Mouse (Mus musculus) testis, adult 2 months (tissue): ENCODE data around the gene Olfr312. TPM values are rescaled to one million over a fixed set of nuclear protein-coding genes. Genes with fewer than 3 reads are reported as not detected.
"Not testable (repeated sequence)": the region's sequence is repeated elsewhere in the genome, so short reads cannot be mapped to it uniquely, and the experiment has no call there.

Experiments used
- H3K27ac ChIP-seq: fragments of 200-500 bp; 2 replicates; pipeline ENCODE4 v1.5.1; 2012; ENCODE audit warnings: low read depth, low read length; ENCODE audit not compliant: control insufficient read depth, insufficient read depth
- H3K27me3 ChIP-seq: fragments of 200-500 bp; 2 replicates; pipeline ENCODE4 v1.6.1; 2012; ENCODE audit warnings: mild to moderate bottlenecking, low read length, moderate library complexity; ENCODE audit not compliant: control insufficient read depth, insufficient read depth
- H3K36me3 ChIP-seq: fragments of 200-500 bp; 2 replicates; pipeline ENCODE4 v1.6.1; 2012; ENCODE audit warnings: mild to moderate bottlenecking, low read length; ENCODE audit not compliant: control insufficient read depth, insufficient read depth
- H3K4me1 ChIP-seq: fragments of 200-500 bp; 2 replicates; pipeline ENCODE4 v1.6.1; 2012; ENCODE audit warnings: low read length; ENCODE audit not compliant: control insufficient read depth, insufficient read depth
- H3K4me3 ChIP-seq: fragments of 200-500 bp; 2 replicates; pipeline ENCODE4 v1.5.1; 2012; ENCODE audit warnings: low read depth, mild to moderate bottlenecking, low read length, moderate library complexity, mixed read lengths; ENCODE audit not compliant: control insufficient read depth
- CTCF ChIP-seq: fragments of 200-500 bp; IDR thresholded peaks from 2 replicates; pipeline ENCODE4 v1.5.1; 2012; ENCODE audit warnings: low read depth, mild to moderate bottlenecking, inconsistent platforms, low read length, moderate library complexity; ENCODE audit not compliant: control insufficient read depth, insufficient read depth, insufficient replicate concordance
- POLR2A ChIP-seq: fragments of 200-500 bp; IDR thresholded peaks from 2 replicates; pipeline ENCODE4 v1.6.1; 2012; ENCODE audit warnings: low read depth, mild to moderate bottlenecking, inconsistent platforms, low read length, moderate library complexity; ENCODE audit not compliant: control insufficient read depth
- polyA plus RNA-seq: library from polyadenylated mRNA; depleted of rRNA; stranded (reverse); fragments of >200 nt; gene quantifications from 2 replicates; pipeline ENCODE4 v1.2.3, GENCODE M21; 2012; rRNA removed

The Olfr312 gene
- 0.02 and 0.06 TPM in 2 replicates for polyA plus RNA-seq

- H3K36me3 ChIP-seq, H3K4me3 ChIP-seq, H3K27me3 ChIP-seq, H3K4me1 ChIP-seq, H3K27ac ChIP-seq: not testable (repeated sequence)
Observed at GRCm38 (mm10) chr11:58828937-58829336, at the start of gene Olfr312. Gene Olfr312, plus strand, starts transcription at chr11:58829237.

- peaks cover 11% of the 10 kb centered on the region; the same call in 1 of the 2 replicates for H3K4me1 ChIP-seq
Observed at GRCm38 (mm10) chr11:58782480-58783089, 46.5 kb upstream of the Olfr312 start, which contains the start of gene Olfr314. Gene Olfr314, plus strand, starts transcription at chr11:58782952.

GRCm38 (mm10) chr11:58784182-58784581, 44.9 kb upstream of the Olfr312 start:
- Histone ChIP-seq H3K27ac (no peak overlapping the region), H3K36me3 (no peaks in the 10 kb centered on the region), H3K27me3 (no peaks in the 10 kb centered on the region), H3K4me3 (no peak overlapping the region), H3K4me1 (peaks cover 9% of the 10 kb centered on the region; the same call in 1 of the 2 replicates)
- TF ChIP-seq POLR2A: no peak
- TF ChIP-seq CTCF: no peak

More at GRCm38 (mm10) chr11:58782480-58783089, 46.5 kb upstream of the Olfr312 start, which contains the start of gene Olfr314:
- Histone ChIP-seq H3K27ac (no peak within 1 kb of the TSS), H3K36me3 (no peaks in the 10 kb centered on the region), H3K27me3 (no peaks in the 10 kb centered on the region), H3K4me3 (no peak within 1 kb of the TSS)
- no peak for TF ChIP-seq POLR2A
- TF ChIP-seq CTCF: no peak

GRCm38 (mm10) chr11:58787651-58788050, 41.4 kb upstream of the Olfr312 start:
- TF ChIP-seq POLR2A (no peak), CTCF (no peak)
- Histone ChIP-seq H3K4me1 (peaks cover 9% of the 10 kb centered on the region; the same call in 1 of the 2 replicates), H3K36me3 (no peaks in the 10 kb centered on the region), H3K27ac (no peak overlapping the region), H3K4me3 (no peak overlapping the region), H3K27me3 (no peaks in the 10 kb centered on the region)

- Histone ChIP-seq H3K36me3 (no peaks in the 10 kb centered on the region), H3K4me3 (no peak overlapping the region), H3K27me3 (no peaks in the 10 kb centered on the region), H3K4me1 (peaks cover 9% of the 10 kb centered on the region; the same call in 1 of the 2 replicates), H3K27ac (no peak overlapping the region)
- TF ChIP-seq POLR2A (no peak), CTCF (no peak)
Observed at GRCm38 (mm10) chr11:58788346-58788745, 40.7 kb upstream of the Olfr312 start.

GRCm38 (mm10) chr11:58789532-58789931, 39.5 kb upstream of the Olfr312 start:
- Histone ChIP-seq H3K36me3 (no peaks in the 10 kb centered on the region), H3K27ac (no peak overlapping the region), H3K4me1 (peaks cover 9% of the 10 kb centered on the region; the same call in 1 of the 2 replicates), H3K4me3 (no peak overlapping the region), H3K27me3 (no peaks in the 10 kb centered on the region)
- TF ChIP-seq POLR2A (no peak), CTCF (no peak)

- no peak overlapping the region for H3K27ac ChIP-seq
- H3K4me3 ChIP-seq: no peak overlapping the region
- H3K4me1 ChIP-seq: peaks cover 9% of the 10 kb centered on the region; the same call in 1 of the 2 replicates
- H3K27me3 ChIP-seq: no peaks in the 10 kb centered on the region
- no peak for TF ChIP-seq POLR2A
- no peaks in the 10 kb centered on the region for H3K36me3 ChIP-seq
Observed at GRCm38 (mm10) chr11:58790053-58790452, 39.0 kb upstream of the Olfr312 start.
